Mouse (Mus musculus) liver, adult 10 weeks (tissue): ENCODE results near the gene Ppm1m. TPM values are rescaled to one million over a fixed set of nuclear protein-coding genes. Genes with fewer than 3 reads are reported as not detected.

Experiments used
- polyA plus RNA-seq: library from polyadenylated mRNA; stranded (reverse); fragments of 350-450 nt; fragmentation: Illumina TruSeq; extraction: RNeasy Lipid Tissue Mini Kit (QIAGEN cat#74804); gene quantifications from one replicate; pipeline ENCODE4 v1.2.3, GENCODE M21; 2014; ENCODE audit warnings: low read depth, low replicate concordance

The Ppm1m gene
- polyA plus RNA-seq: 2.5 TPM

DNA sequence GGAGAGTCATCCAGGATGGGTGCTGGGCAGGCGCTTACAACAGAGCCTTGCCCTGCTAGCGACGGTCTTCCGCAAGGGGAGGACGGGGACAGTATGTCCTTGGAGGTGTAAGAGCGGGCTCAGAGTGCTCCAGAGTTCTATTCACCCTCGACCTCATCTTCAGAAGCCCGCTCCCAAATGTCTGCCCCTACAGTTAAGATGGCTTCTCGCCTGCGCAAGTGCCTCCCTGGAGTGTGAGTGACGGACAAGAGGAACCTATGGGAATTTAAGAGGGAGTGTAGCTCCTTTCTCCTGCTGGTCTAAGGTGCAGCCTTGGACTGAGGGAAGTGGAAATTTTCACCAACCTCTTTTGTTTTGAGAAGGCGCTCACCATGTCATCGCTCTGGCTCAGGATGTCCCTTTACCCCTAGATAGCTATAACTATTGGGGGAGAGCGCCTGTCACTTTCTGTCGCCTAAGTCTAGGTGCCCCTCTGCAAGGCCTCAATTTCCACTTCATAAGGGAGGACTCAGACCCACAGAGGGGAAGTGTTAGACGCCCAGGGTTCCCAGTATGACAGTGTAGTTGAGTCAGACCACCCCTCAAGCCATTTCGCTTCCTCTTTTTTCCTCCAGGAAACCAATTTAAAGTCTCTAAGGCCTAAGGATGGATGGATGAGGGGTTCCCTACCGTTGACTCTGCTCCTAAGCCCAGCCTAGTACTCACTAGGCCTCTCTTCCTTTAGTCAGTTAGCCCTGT is at the start of gene Ppm1m:
Gene Ppm1m, minus strand, starts transcription at position 212 of the 738 bp plus-strand sequence.

DNA sequence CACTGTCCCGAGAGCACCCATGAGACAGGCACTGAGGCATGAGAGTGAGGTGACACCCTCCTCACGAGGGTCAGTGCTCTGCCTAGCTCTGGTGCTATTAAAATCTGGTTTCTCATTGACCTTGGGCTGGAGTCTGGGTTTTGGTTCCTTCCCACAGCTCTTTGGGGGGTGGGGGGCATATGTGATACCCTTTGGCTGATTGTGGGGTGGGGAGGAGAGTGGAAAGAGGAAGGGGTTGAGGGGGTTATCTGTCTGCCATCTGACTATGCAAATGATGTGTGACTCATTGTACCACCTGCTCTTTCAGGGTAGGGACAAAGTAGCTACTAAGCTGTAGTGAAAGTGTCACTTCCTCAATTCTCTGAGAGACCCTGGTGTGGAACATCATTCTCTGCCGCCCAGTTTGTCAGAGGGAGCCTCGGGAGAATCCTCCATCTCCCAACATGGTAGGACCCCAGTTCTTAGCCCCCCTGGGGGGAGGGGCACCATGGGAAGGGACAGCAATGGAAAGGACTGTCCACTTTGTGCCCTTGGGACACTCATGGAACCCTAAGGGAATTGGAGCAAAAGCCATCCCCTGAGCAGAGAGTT is 22.8 kb upstream of the Ppm1m start, which contains the start of gene Tlr9:
Gene Tlr9, plus strand, starts transcription at position 338 of the 591 bp plus-strand sequence.

DNA sequence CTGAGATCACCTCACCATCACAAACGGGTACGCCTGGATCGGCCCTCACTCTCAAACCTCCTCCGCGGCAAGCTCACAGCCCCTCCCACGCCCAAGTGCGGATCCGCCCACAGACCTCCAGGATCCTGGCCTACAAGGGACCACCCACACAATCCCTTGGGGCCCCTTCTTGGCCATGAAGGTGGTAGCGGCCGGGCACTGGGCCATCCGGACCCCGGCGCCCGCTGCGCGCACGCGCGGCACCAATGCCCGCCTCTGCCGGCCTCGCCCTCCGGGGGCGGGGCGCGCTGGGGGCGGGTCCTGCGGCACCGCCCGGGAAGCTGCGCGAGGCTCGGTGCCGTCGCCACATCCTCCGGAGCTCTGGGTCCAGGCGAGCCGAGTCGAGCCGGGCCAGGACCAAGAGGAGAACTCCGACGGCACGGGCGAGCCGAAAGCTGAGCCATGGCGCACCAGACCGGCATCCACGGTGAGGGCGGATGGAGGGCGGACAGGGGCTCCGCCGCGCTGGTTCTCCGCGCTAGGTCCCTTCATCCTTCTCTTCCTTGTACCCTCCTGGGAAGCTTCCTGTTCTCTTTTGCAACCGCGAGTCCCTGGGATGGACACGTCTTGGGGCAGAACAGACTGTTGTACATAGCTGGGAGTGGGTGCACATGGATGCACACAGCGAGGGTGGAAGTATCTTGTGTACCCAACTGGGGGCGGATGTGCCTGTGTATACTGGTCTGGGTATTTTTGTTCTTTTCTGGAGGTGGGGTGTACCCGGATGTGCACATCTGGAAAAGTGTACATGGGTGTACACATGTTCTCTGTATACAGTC is 3.5 kb upstream of the Ppm1m start, which contains the start of gene Twf2:
Gene Twf2, plus strand, starts transcription at position 290 of the 818 bp plus-strand sequence.

DNA sequence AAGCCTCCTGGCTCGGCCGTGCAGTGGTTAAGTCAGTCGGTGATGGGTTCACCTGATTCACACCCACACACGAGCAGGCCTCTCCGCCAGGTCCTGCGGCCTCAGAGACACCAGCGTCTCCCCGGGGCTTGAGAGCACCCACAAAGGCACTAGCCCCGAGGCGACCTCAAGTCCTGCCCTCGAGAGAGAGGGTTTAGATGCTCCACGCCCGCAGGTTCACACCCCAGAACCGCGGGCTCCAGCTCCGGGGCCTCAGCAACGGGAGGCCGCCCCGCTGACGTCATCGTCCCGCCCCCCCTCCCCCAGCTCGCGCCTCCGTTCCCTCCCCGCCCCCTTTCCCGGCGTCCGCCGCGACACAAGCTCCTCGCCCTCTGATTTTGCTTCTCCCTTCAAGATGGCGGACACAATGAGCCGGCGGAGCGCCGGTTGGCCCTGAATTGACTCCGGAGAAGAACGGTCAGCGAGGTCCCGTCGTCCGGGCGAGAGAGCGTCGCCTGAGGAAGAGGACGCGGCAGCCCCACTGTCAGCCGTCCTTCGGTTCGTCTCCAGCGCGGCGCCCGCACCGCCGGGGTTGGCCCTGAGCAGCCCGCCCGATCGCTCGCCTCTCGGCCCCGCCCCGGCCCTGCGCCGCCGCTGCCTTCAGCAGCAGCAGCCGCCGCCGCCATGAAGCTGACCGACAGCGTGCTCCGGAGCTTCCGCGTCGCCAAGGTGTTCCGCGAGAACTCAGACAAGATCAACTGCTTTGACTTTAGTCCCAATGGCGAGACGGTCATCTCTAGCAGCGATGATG is 28.8 kb downstream of the Ppm1m start, which contains the start of gene Wdr82:
Gene Wdr82, plus strand, starts transcription at position 373 of the 790 bp plus-strand sequence.

DNA sequence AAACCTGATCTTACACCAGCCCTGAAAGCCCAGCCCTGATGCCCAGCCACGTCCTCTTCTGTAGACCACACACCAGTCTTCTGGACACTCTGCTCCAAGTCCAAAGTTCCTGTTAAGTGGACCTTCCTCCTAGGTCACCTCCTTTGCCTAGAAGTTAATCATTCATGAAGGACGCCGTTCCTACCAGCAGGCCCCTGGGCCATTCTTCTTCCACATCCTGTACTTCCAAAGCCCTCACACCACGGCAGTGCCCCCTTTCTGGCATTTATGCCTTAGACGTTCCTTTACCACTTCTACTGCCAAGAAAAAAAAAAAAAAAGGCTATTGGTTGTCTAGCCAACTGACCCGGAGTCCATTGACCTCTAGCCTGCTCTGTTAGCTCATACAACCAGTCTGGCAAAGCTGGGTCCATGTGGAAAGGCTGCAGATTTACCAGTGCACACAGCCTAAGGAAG is 41.5 kb downstream of the Ppm1m start, which contains the start of gene Glyctk:
Gene Glyctk, minus strand, starts transcription at position 102 of the 455 bp plus-strand sequence.

Other genes starting within 250 kb of the Ppm1m start
- 0.08 TPM for gene Col6a5, start 239.1 kb downstream of the Ppm1m start, polyA plus RNA-seq
- not detected for gene Col6a4, start 103.0 kb downstream of the Ppm1m start, polyA plus RNA-seq
- 26.7 TPM for gene Glyctk, start 41.6 kb downstream of the Ppm1m start, polyA plus RNA-seq
- gene Wdr82, start 28.8 kb downstream of the Ppm1m start, polyA plus RNA-seq: 43.1 TPM
- gene Twf2, start 3.4 kb upstream of the Ppm1m start, polyA plus RNA-seq: not detected
- gene Tlr9, start 22.9 kb upstream of the Ppm1m start, polyA plus RNA-seq: not detected
- gene Alas1, start 48.9 kb upstream of the Ppm1m start, polyA plus RNA-seq: 86.5 TPM
- 0.34 TPM for gene Poc1a, start 81.3 kb upstream of the Ppm1m start, polyA plus RNA-seq
- gene Dusp7, start 168.9 kb upstream of the Ppm1m start, polyA plus RNA-seq: 2.9 TPM
- gene Rpl29, start 229.7 kb upstream of the Ppm1m start, polyA plus RNA-seq: 26.6 TPM
- 4.1 TPM for gene Acy1, start 238.6 kb upstream of the Ppm1m start, polyA plus RNA-seq
- gene Abhd14b, start 247.7 kb upstream of the Ppm1m start, polyA plus RNA-seq: 105 TPM
- gene Abhd14a, start 247.9 kb upstream of the Ppm1m start, polyA plus RNA-seq: 2.2 TPM